Mouse (Mus musculus): Measurements from ENCODE around the gene Adgra3. TPM values are rescaled to one million over a fixed set of nuclear protein-coding genes. Genes with fewer than 3 reads are reported as not detected.

The Adgra3 gene
- 1.1 and 1.7 TPM in 2 replicates for polyA plus RNA-seq (2015; fragmentation: Nextera tagmentation; extraction: Ambion mirVana)

- Histone ChIP-seq H3K27me3 (ENCODE audit: control insufficient read depth, insufficient read depth, low read depth, low read length) (peaks cover 19% of the 10 kb centered on the region), H3K4me2 (ENCODE audit: low read depth, low read length) (peak within 1 kb of the TSS; percentile 98), H3K36me3 (ENCODE audit: control insufficient read depth, insufficient read depth) (no peaks in the 10 kb centered on the region), H3K4me3 (ENCODE audit: low read depth, low read length) (peak within 1 kb of the TSS; percentile 82), H3K9me3 (replicated peaks; ENCODE audit: control insufficient read depth, low read length) (no peaks in the 10 kb centered on the region), H3K9ac (ENCODE audit: low read depth, low read length) (peak within 1 kb of the TSS; percentile 80), H3K4me1 (ENCODE audit: control insufficient read depth, low read depth, low read length) (peaks cover 15% of the 10 kb centered on the region), H3K27ac (ENCODE audit: low read length) (peak within 1 kb of the TSS; percentile 21)
- under 1% methylated on average over 81 of the region's 113 CpGs for WGBS (ENCODE audit: insufficient replicate concordance)
- peak; percentile 94 for ATAC-seq (ENCODE audit: low read depth)
Measured at GRCm38 (mm10) chr5:50058421-50059286, at the start of gene Adgra3. Gene Adgra3, minus strand, starts transcription at chr5:50059006.

- H3K27me3 ChIP-seq (ENCODE audit: control insufficient read depth, insufficient read depth, low read depth, low read length), result no peaks in the 10 kb centered on the region
- no peak overlapping the region for H3K27ac ChIP-seq (ENCODE audit: low read length)
- no peaks in the 10 kb centered on the region for H3K4me1 ChIP-seq (ENCODE audit: control insufficient read depth, low read depth, low read length)
- H3K9me3 ChIP-seq (replicated peaks; ENCODE audit: control insufficient read depth, low read length), result no peaks in the 10 kb centered on the region
- 73% methylated on average over 1 of the region's 1 CpGs for WGBS (ENCODE audit: insufficient replicate concordance)
- H3K4me2 ChIP-seq (ENCODE audit: low read depth, low read length), result no peak overlapping the region
- H3K4me3 ChIP-seq (ENCODE audit: low read depth, low read length), result no peak overlapping the region
- no peaks in the 10 kb centered on the region for H3K36me3 ChIP-seq (ENCODE audit: control insufficient read depth, insufficient read depth)
- ATAC-seq (ENCODE audit: low read depth), result no peak
- H3K9ac ChIP-seq (ENCODE audit: low read depth, low read length), result no peak overlapping the region
Measured at GRCm38 (mm10) chr5:50083441-50083840, 24.6 kb upstream of the Adgra3 start.

- Histone ChIP-seq H3K27me3 (ENCODE audit: control insufficient read depth, insufficient read depth, low read depth, low read length) (no peaks in the 10 kb centered on the region), H3K9me3 (replicated peaks; ENCODE audit: control insufficient read depth, low read length) (no peaks in the 10 kb centered on the region)
- no peak for ATAC-seq (ENCODE audit: low read depth)
Measured at GRCm38 (mm10) chr5:50074245-50074644, 15.4 kb upstream of the Adgra3 start.

GRCm38 (mm10) chr5:50064236-50064635 is 5.4 kb upstream of the Adgra3 start:
- no peak for ATAC-seq (ENCODE audit: low read depth)
- Histone ChIP-seq H3K9me3 (replicated peaks; ENCODE audit: control insufficient read depth, low read length) (no peaks in the 10 kb centered on the region), H3K27ac (ENCODE audit: low read length) (no peak overlapping the region), H3K4me1 (ENCODE audit: control insufficient read depth, low read depth, low read length) (peaks cover 4% of the 10 kb centered on the region), H3K36me3 (ENCODE audit: control insufficient read depth, insufficient read depth) (no peaks in the 10 kb centered on the region), H3K4me3 (ENCODE audit: low read depth, low read length) (no peak overlapping the region), H3K9ac (ENCODE audit: low read depth, low read length) (no peak overlapping the region), H3K4me2 (ENCODE audit: low read depth, low read length) (no peak overlapping the region), H3K27me3 (ENCODE audit: control insufficient read depth, insufficient read depth, low read depth, low read length) (peaks cover 1% of the 10 kb centered on the region)
- 57% methylated on average over 3 of the region's 3 CpGs for WGBS (ENCODE audit: insufficient replicate concordance)

More at GRCm38 (mm10) chr5:50074245-50074644, 15.4 kb upstream of the Adgra3 start:
- H3K4me3 ChIP-seq (ENCODE audit: low read depth, low read length), result no peak overlapping the region
- no peak overlapping the region for H3K4me2 ChIP-seq (ENCODE audit: low read depth, low read length)
- no peaks in the 10 kb centered on the region for H3K4me1 ChIP-seq (ENCODE audit: control insufficient read depth, low read depth, low read length)
- H3K36me3 ChIP-seq (ENCODE audit: control insufficient read depth, insufficient read depth), result no peaks in the 10 kb centered on the region
- H3K27ac ChIP-seq (ENCODE audit: low read length), result no peak overlapping the region
- H3K9ac ChIP-seq (ENCODE audit: low read depth, low read length), result no peak overlapping the region

GRCm38 (mm10) chr5:50059586-50059985 is 780 bp upstream of the Adgra3 start:
- ATAC-seq (ENCODE audit: low read depth), result no peak
- Histone ChIP-seq H3K36me3 (ENCODE audit: control insufficient read depth, insufficient read depth) (no peaks in the 10 kb centered on the region), H3K4me2 (ENCODE audit: low read depth, low read length) (peak overlapping the region; percentile 98), H3K27me3 (ENCODE audit: control insufficient read depth, insufficient read depth, low read depth, low read length) (peaks cover 19% of the 10 kb centered on the region), H3K4me1 (ENCODE audit: control insufficient read depth, low read depth, low read length) (peaks cover 15% of the 10 kb centered on the region), H3K9me3 (replicated peaks; ENCODE audit: control insufficient read depth, low read length) (no peaks in the 10 kb centered on the region), H3K9ac (ENCODE audit: low read depth, low read length) (no peak overlapping the region), H3K27ac (ENCODE audit: low read length) (no peak overlapping the region), H3K4me3 (ENCODE audit: low read depth, low read length) (peak overlapping the region; percentile 82)
- 73% methylated on average over 7 of the region's 7 CpGs for WGBS (ENCODE audit: insufficient replicate concordance)

- Histone ChIP-seq H3K36me3 (ENCODE audit: control insufficient read depth, insufficient read depth) (no peaks in the 10 kb centered on the region), H3K27me3 (ENCODE audit: control insufficient read depth, insufficient read depth, low read depth, low read length) (peaks cover 19% of the 10 kb centered on the region), H3K4me2 (ENCODE audit: low read depth, low read length) (peak overlapping the region; percentile 98), H3K4me3 (ENCODE audit: low read depth, low read length) (peak overlapping the region; percentile 82), H3K9ac (ENCODE audit: low read depth, low read length) (peak overlapping the region; percentile 80), H3K27ac (ENCODE audit: low read length) (no peak overlapping the region), H3K4me1 (ENCODE audit: control insufficient read depth, low read depth, low read length) (peaks cover 15% of the 10 kb centered on the region), H3K9me3 (replicated peaks; ENCODE audit: control insufficient read depth, low read length) (no peaks in the 10 kb centered on the region)
- 7% methylated on average over 26 of the region's 26 CpGs for WGBS (ENCODE audit: insufficient replicate concordance)
- ATAC-seq (ENCODE audit: low read depth), result peak; percentile 7; the same call in 1 of the 2 replicates
Measured at GRCm38 (mm10) chr5:50057612-50058420, 990 bp downstream of the Adgra3 start.

- Histone ChIP-seq H3K4me2 (ENCODE audit: low read depth, low read length) (no peak overlapping the region), H3K9me3 (replicated peaks; ENCODE audit: control insufficient read depth, low read length) (no peaks in the 10 kb centered on the region), H3K9ac (ENCODE audit: low read depth, low read length) (no peak overlapping the region), H3K4me3 (ENCODE audit: low read depth, low read length) (no peak overlapping the region), H3K36me3 (ENCODE audit: control insufficient read depth, insufficient read depth) (no peaks in the 10 kb centered on the region), H3K4me1 (ENCODE audit: control insufficient read depth, low read depth, low read length) (no peaks in the 10 kb centered on the region; the same call in 1 of the 2 replicates), H3K27ac (ENCODE audit: low read length) (no peak overlapping the region), H3K27me3 (ENCODE audit: control insufficient read depth, insufficient read depth, low read depth, low read length) (peaks cover 4% of the 10 kb centered on the region)
- WGBS (ENCODE audit: insufficient replicate concordance), result 53% methylated on average over 4 of the region's 4 CpGs
- no peak for ATAC-seq (ENCODE audit: low read depth)
Measured at GRCm38 (mm10) chr5:50052456-50052855, 6.3 kb downstream of the Adgra3 start.

- 75% methylated on average over 21 of the region's 21 CpGs for WGBS (ENCODE audit: insufficient replicate concordance)
- H3K9me3 ChIP-seq (replicated peaks; ENCODE audit: control insufficient read depth, low read length), result no peaks in the 10 kb centered on the region
- H3K4me2 ChIP-seq (ENCODE audit: low read depth, low read length), result no peak overlapping the region
- H3K4me3 ChIP-seq (ENCODE audit: low read depth, low read length), result no peak overlapping the region
- H3K27me3 ChIP-seq (ENCODE audit: control insufficient read depth, insufficient read depth, low read depth, low read length), result no peaks in the 10 kb centered on the region
- no peak overlapping the region for H3K9ac ChIP-seq (ENCODE audit: low read depth, low read length)
- H3K4me1 ChIP-seq (ENCODE audit: control insufficient read depth, low read depth, low read length), result no peaks in the 10 kb centered on the region; the same call in 1 of the 2 replicates
- H3K36me3 ChIP-seq (ENCODE audit: control insufficient read depth, insufficient read depth), result no peaks in the 10 kb centered on the region
- no peak overlapping the region for H3K27ac ChIP-seq (ENCODE audit: low read length)
- no peak for ATAC-seq (ENCODE audit: low read depth)
Measured at GRCm38 (mm10) chr5:50050668-50051425, 8.0 kb downstream of the Adgra3 start.

Measured in liver, embryonic 16.5 days (tissue).